Mouse (Mus musculus): ENCODE results near the gene Tspan18. TPM values are rescaled to one million over a fixed set of nuclear protein-coding genes. Genes with fewer than 3 reads are reported as not detected.

The Tspan18 gene
- polyA plus RNA-seq, 1 experiment from 2014 or later: 47.9 TPM

DNA sequence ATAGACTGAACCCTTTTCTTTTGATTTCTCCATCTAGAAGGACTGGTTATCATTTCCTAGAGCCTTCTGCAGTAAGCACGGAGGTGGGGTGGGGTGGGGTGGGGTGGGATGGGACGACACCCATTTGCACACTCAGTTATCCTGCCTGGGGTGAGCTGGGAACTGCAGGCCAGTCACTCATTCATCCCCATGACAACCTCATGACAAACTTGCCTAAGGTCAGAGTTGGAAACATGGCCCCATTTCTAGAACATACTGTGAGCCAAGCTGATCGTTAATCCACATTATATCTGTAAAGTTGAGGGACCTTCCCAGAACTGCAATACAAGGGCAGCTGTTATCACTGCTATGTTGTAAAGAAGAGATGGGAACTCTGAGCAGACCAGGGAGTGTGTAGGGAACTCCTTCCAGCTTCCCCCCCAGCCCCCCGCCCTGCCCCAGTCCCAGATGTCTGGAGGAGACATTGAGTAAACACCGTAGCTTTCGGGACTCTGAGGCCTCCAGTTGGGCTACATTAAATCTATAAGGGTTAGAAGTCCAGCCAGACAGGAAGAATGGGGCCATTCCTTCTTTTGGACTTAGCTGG lies 170.5 kb downstream of the Tspan18 start:
- Histone ChIP-seq H3K27me3 (ENCODE audit: control insufficient read depth, insufficient read depth, low read length) (no peaks in the 10 kb centered on the region), H3K27ac (ENCODE audit: low read depth, low read length) (no peak overlapping the region), H3K4me1 (ENCODE audit: control insufficient read depth, insufficient read depth, low read length) (no peaks in the 10 kb centered on the region), H3K36me3 (ENCODE audit: control insufficient read depth, insufficient read depth, low read length) (no peaks in the 10 kb centered on the region), H3K9me3 (ENCODE audit: control insufficient read depth, low read length) (no peaks in the 10 kb centered on the region), H3K4me3 (ENCODE audit: low read depth, low read length) (no peak overlapping the region), H3K4me2 (no peak overlapping the region), H3K9ac (ENCODE audit: low read length) (no peak overlapping the region)
- ATAC-seq (ENCODE audit: low FRiP score) (no peak), DNase-seq (ENCODE audit: low spot score, missing footprints) (peak; percentile 72)
- WGBS: 88% methylated on average over 6 of the region's 6 CpGs

- no peak overlapping the region for H3K27ac ChIP-seq (ENCODE audit: low read depth, low read length)
- no peak overlapping the region for H3K4me2 ChIP-seq
- no peak overlapping the region for H3K9ac ChIP-seq (ENCODE audit: low read length)
- no peaks in the 10 kb centered on the region for H3K27me3 ChIP-seq (ENCODE audit: control insufficient read depth, insufficient read depth, low read length)
- H3K36me3 ChIP-seq (ENCODE audit: control insufficient read depth, insufficient read depth, low read length): no peaks in the 10 kb centered on the region
- no peaks in the 10 kb centered on the region for H3K4me1 ChIP-seq (ENCODE audit: control insufficient read depth, insufficient read depth, low read length)
- 47% methylated on average over 2 of the region's 2 CpGs for WGBS
- H3K4me3 ChIP-seq (ENCODE audit: low read depth, low read length): no peak overlapping the region
- no peak for DNase-seq (ENCODE audit: low spot score, missing footprints)
- no peaks in the 10 kb centered on the region for H3K9me3 ChIP-seq (ENCODE audit: control insufficient read depth, low read length)
- ATAC-seq (ENCODE audit: low FRiP score): no peak
These were observed 171.0 kb downstream of the Tspan18 start for GRCm38 (mm10) chr2:93163317-93163716.

- H3K4me2 ChIP-seq: no peak overlapping the region
- H3K4me1 ChIP-seq (ENCODE audit: control insufficient read depth, insufficient read depth, low read length): no peaks in the 10 kb centered on the region
- no peaks in the 10 kb centered on the region for H3K9me3 ChIP-seq (ENCODE audit: control insufficient read depth, low read length)
- no peak overlapping the region for H3K27ac ChIP-seq (ENCODE audit: low read depth, low read length)
- ATAC-seq (ENCODE audit: low FRiP score): no peak
- WGBS: 79% methylated on average over 4 of the region's 4 CpGs
- no peak overlapping the region for H3K4me3 ChIP-seq (ENCODE audit: low read depth, low read length)
- H3K9ac ChIP-seq (ENCODE audit: low read length): no peak overlapping the region
- H3K27me3 ChIP-seq (ENCODE audit: control insufficient read depth, insufficient read depth, low read length): no peaks in the 10 kb centered on the region
- no peak for DNase-seq (ENCODE audit: low spot score, missing footprints)
- no peaks in the 10 kb centered on the region for H3K36me3 ChIP-seq (ENCODE audit: control insufficient read depth, insufficient read depth, low read length)
These were observed 171.5 kb downstream of the Tspan18 start for GRCm38 (mm10) chr2:93162791-93163190.

DNA sequence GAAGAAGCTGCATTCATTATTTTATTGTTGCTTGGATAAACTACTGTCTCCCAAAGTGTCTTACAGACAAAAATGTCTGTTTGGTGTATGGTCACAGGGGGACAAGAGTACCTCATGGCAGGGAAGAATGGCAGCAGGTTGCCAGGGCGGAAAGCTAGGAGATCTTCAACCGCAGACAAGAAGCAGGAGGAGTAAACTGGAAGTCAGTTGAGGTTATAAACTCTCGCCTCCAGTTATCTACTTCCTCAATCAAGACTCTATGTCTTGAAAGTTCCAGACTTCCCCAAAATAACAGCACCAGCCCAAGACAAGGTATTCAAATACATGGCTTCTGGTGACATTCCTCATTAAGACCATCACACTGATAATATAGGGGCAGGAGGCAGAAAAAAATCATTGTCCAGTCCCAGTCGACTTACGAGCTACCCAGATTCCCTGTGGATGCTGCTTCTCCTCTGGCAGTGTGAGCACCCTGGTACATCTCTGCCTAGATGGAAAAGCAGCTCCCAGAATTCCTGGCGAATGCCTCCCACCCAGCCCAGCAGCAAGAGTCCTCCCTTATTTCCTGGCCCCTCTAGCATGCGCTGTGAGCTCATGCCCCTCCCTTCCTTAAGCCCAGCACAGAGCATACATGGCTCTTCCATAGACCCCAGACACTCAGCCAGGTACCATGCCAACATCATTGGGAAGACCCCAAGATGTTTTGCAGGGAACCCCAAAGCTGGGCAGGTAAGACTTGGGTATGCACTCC lies 172.2 kb downstream of the Tspan18 start:
- Histone ChIP-seq H3K4me2 (no peak overlapping the region), H3K27ac (ENCODE audit: low read depth, low read length) (no peak overlapping the region), H3K4me3 (ENCODE audit: low read depth, low read length) (no peak overlapping the region), H3K9ac (ENCODE audit: low read length) (no peak overlapping the region), H3K27me3 (ENCODE audit: control insufficient read depth, insufficient read depth, low read length) (no peaks in the 10 kb centered on the region), H3K4me1 (ENCODE audit: control insufficient read depth, insufficient read depth, low read length) (no peaks in the 10 kb centered on the region), H3K36me3 (ENCODE audit: control insufficient read depth, insufficient read depth, low read length) (no peaks in the 10 kb centered on the region), H3K9me3 (ENCODE audit: control insufficient read depth, low read length) (no peaks in the 10 kb centered on the region)
- 86% methylated on average over 7 of the region's 7 CpGs for WGBS
- ATAC-seq (ENCODE audit: low FRiP score) (no peak), DNase-seq (ENCODE audit: low spot score, missing footprints) (peak; percentile 37)

DNA sequence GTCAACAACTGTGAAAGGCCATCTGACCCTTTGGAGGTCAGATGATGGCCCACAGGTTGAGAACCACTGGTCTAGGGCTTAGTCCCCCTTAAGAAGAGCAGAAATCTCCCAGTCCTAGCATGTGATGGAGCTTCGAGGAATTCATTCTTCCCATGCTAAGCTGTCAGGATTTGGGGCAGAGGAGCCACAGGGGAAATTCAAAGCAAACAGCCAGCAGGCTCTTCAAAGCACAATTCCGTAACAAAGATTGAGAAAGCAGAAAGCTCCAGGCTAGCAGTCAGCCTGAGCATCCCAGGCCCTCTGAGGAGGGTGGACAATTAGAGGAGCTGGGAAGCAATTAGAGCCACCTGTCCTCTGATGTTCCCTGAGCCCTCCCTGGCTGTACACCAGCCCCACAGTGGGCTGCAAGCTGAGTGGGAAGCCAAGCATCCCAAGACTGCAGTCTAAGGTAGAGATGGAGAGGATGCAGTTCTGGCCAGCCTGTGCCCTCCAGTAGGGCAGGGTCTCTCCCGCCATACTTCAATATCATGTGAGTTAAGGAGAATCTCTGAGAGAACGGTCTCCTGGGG lies 173.8 kb downstream of the Tspan18 start:
- Histone ChIP-seq H3K4me3 (ENCODE audit: low read depth, low read length) (no peak overlapping the region), H3K36me3 (ENCODE audit: control insufficient read depth, insufficient read depth, low read length) (no peaks in the 10 kb centered on the region), H3K9me3 (ENCODE audit: control insufficient read depth, low read length) (no peaks in the 10 kb centered on the region), H3K27me3 (ENCODE audit: control insufficient read depth, insufficient read depth, low read length) (no peaks in the 10 kb centered on the region), H3K4me1 (ENCODE audit: control insufficient read depth, insufficient read depth, low read length) (no peaks in the 10 kb centered on the region), H3K4me2 (no peak overlapping the region), H3K9ac (ENCODE audit: low read length) (no peak overlapping the region), H3K27ac (ENCODE audit: low read depth, low read length) (no peak overlapping the region)
- peak; percentile 78 for DNase-seq (ENCODE audit: low spot score, missing footprints)
- WGBS: 70% methylated on average over 4 of the region's 4 CpGs
- ATAC-seq (ENCODE audit: low FRiP score): no peak

GRCm38 (mm10) chr2:93154486-93155032 lies 179.7 kb downstream of the Tspan18 start:
- 79% methylated on average over 1 of the region's 1 CpGs for WGBS
- DNase-seq (ENCODE audit: low spot score, missing footprints): peak; percentile 66

DNA sequence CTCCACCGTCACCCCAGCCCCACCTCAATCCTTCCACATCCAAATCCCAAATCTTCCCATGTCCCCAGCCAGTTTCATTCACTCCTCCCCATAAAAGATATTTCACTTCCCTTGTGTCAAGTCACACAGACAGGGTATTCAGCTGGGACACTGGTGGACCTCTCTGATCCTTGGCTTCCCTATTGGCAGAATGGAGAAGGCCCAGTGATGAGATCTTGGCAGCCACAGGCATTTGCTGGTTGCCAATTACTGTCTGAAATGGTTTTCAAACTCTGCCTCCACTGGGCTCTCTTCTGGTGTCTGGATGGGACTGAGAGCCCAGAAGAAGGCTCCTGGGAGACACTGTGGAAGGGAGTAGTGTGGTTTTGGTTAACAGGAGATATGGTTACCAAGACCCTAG lies 180.5 kb downstream of the Tspan18 start:
- Histone ChIP-seq H3K9ac (ENCODE audit: low read length) (no peak overlapping the region), H3K27me3 (ENCODE audit: control insufficient read depth, insufficient read depth, low read length) (no peaks in the 10 kb centered on the region), H3K36me3 (ENCODE audit: control insufficient read depth, insufficient read depth, low read length) (no peaks in the 10 kb centered on the region), H3K4me2 (no peak overlapping the region), H3K4me3 (ENCODE audit: low read depth, low read length) (no peak overlapping the region), H3K4me1 (ENCODE audit: control insufficient read depth, insufficient read depth, low read length) (no peaks in the 10 kb centered on the region), H3K27ac (ENCODE audit: low read depth, low read length) (no peak overlapping the region), H3K9me3 (ENCODE audit: control insufficient read depth, low read length) (no peaks in the 10 kb centered on the region)
- ATAC-seq (ENCODE audit: low FRiP score) (no peak), DNase-seq (ENCODE audit: low spot score, missing footprints) (peak; percentile 57)
- 83% methylated on average over 1 of the region's 1 CpGs for whole genome bisulfite sequencing

More at GRCm38 (mm10) chr2:93154486-93155032, 179.7 kb downstream of the Tspan18 start:
- ATAC-seq (ENCODE audit: low FRiP score): no peak
- Histone ChIP-seq H3K4me2 (no peak overlapping the region), H3K4me3 (ENCODE audit: low read depth, low read length) (no peak overlapping the region), H3K27me3 (ENCODE audit: control insufficient read depth, insufficient read depth, low read length) (no peaks in the 10 kb centered on the region), H3K9me3 (ENCODE audit: control insufficient read depth, low read length) (no peaks in the 10 kb centered on the region), H3K27ac (ENCODE audit: low read depth, low read length) (no peak overlapping the region), H3K36me3 (ENCODE audit: control insufficient read depth, insufficient read depth, low read length) (no peaks in the 10 kb centered on the region), H3K4me1 (ENCODE audit: control insufficient read depth, insufficient read depth, low read length) (no peaks in the 10 kb centered on the region), H3K9ac (ENCODE audit: low read length) (no peak overlapping the region)

GRCm38 (mm10) chr2:93152883-93153491 lies 181.3 kb downstream of the Tspan18 start:
- Histone ChIP-seq H3K27ac (ENCODE audit: low read depth, low read length) (no peak overlapping the region), H3K4me1 (ENCODE audit: control insufficient read depth, insufficient read depth, low read length) (no peaks in the 10 kb centered on the region), H3K36me3 (ENCODE audit: control insufficient read depth, insufficient read depth, low read length) (no peaks in the 10 kb centered on the region), H3K4me2 (no peak overlapping the region), H3K4me3 (ENCODE audit: low read depth, low read length) (no peak overlapping the region), H3K9ac (ENCODE audit: low read length) (no peak overlapping the region), H3K9me3 (ENCODE audit: control insufficient read depth, low read length) (no peaks in the 10 kb centered on the region), H3K27me3 (ENCODE audit: control insufficient read depth, insufficient read depth, low read length) (no peaks in the 10 kb centered on the region)
- DNase-seq (ENCODE audit: low spot score, missing footprints): peak; percentile 31
- ATAC-seq (ENCODE audit: low FRiP score): no peak
- 87% methylated on average over 7 of the region's 7 CpGs for WGBS

- Histone ChIP-seq H3K4me2 (no peak overlapping the region), H3K9me3 (ENCODE audit: control insufficient read depth, low read length) (no peaks in the 10 kb centered on the region), H3K27ac (ENCODE audit: low read depth, low read length) (no peak overlapping the region), H3K9ac (ENCODE audit: low read length) (no peak overlapping the region), H3K27me3 (ENCODE audit: control insufficient read depth, insufficient read depth, low read length) (no peaks in the 10 kb centered on the region), H3K4me3 (ENCODE audit: low read depth, low read length) (no peak overlapping the region), H3K4me1 (ENCODE audit: control insufficient read depth, insufficient read depth, low read length) (no peaks in the 10 kb centered on the region), H3K36me3 (ENCODE audit: control insufficient read depth, insufficient read depth, low read length) (no peaks in the 10 kb centered on the region)
- no peak for ATAC-seq (ENCODE audit: low FRiP score)
- 79% methylated on average over 6 of the region's 6 CpGs for WGBS
- no peak for DNase-seq (ENCODE audit: low spot score, missing footprints)
These were observed 182.1 kb downstream of the Tspan18 start for GRCm38 (mm10) chr2:93152191-93152601.

Data from midbrain, embryonic 11.5 days (tissue).